Mouse (Mus musculus) ES-E14 (cell line): Measurements from ENCODE around the gene Fbn1. TPM values are rescaled to one million over a fixed set of nuclear protein-coding genes. Genes with fewer than 3 reads are reported as not detected.

Experiments
- DNase-seq: peaks from one replicate; pipeline ENCODE4 v3.0.0-alpha.2; 2013; ENCODE audit warnings: low read depth, low spot score
- H3K27ac ChIP-seq: 2 replicates; pipeline ENCODE4 v1.5.1; 2012; ENCODE audit warnings: low read depth, mild to moderate bottlenecking, low read length, moderate library complexity, mixed read lengths; ENCODE audit not compliant: poor library complexity, insufficient read depth, severe bottlenecking
- H3K36me3 ChIP-seq: 2 replicates; pipeline ENCODE4 v1.6.1; 2012; ENCODE audit warnings: mild to moderate bottlenecking, low read length, moderate library complexity, mixed read lengths; ENCODE audit not compliant: control insufficient read depth, poor library complexity, insufficient read depth, severe bottlenecking
- H3K4me1 ChIP-seq, 2 experiments: fragments of 150-350 bp in 1 of 2; sonication (generic) in 1 of 2; 2 replicates each; pipeline ENCODE4 v1.6.1; 2012; ENCODE audit warnings: low read length in 2 of 2, mild to moderate bottlenecking in 1 of 2, mixed read lengths in 1 of 2; ENCODE audit not compliant: control insufficient read depth in 2 of 2, insufficient read depth in 2 of 2, poor library complexity in 1 of 2
- H3K4me3 ChIP-seq, 2 experiments: fragments of 150-350 bp in 1 of 2; sonication (generic) in 1 of 2; 2 replicates each; pipeline ENCODE4 v1.5.1; 2012; ENCODE audit warnings: low read length in 2 of 2, low read depth in 1 of 2, mild to moderate bottlenecking in 1 of 2, mixed read lengths in 1 of 2; ENCODE audit not compliant: insufficient read depth in 1 of 2, poor library complexity in 1 of 2, severe bottlenecking in 1 of 2
- H3K9ac ChIP-seq: 2 replicates; pipeline ENCODE4 v1.6.1; 2012; ENCODE audit warnings: low read depth, mild to moderate bottlenecking, low read length, mixed read lengths; ENCODE audit not compliant: poor library complexity, insufficient read depth, severe bottlenecking
- H3K9me3 ChIP-seq: fragments of 150-350 bp; sonication (generic); 2 replicates; pipeline ENCODE4 v1.6.1; 2012; ENCODE audit warnings: low read depth, mild to moderate bottlenecking, low read length; ENCODE audit not compliant: control insufficient read depth, insufficient read depth
- CHD2 ChIP-seq: IDR thresholded peaks from 2 replicates; pipeline ENCODE4 v1.6.1; 2014; ENCODE audit warnings: mild to moderate bottlenecking, low read depth, low read length, inconsistent platforms
- HCFC1 ChIP-seq: IDR thresholded peaks from 2 replicates; pipeline ENCODE4 v1.6.1; 2012; ENCODE audit warnings: low read length, inconsistent platforms, borderline replicate concordance; ENCODE audit not compliant: insufficient read depth
- MAFK ChIP-seq: IDR thresholded peaks from 2 replicates; pipeline ENCODE4 v1.6.1; 2014; ENCODE audit warnings: mild to moderate bottlenecking, low read depth, low read length, inconsistent platforms; ENCODE audit not compliant: insufficient read depth
- ZC3H11A ChIP-seq: IDR thresholded peaks from 2 replicates; pipeline ENCODE4 v1.6.1; 2012; ENCODE audit warnings: low read depth, mild to moderate bottlenecking, inconsistent platforms, low read length, borderline replicate concordance
- ZNF384 ChIP-seq: IDR thresholded peaks from 2 replicates; pipeline ENCODE4 v1.6.1; 2012; ENCODE audit warnings: low read depth, low read length, inconsistent platforms
- in situ Hi-C, 2 experiments: fragments of 600-800 bp; cut with MboI; formaldehyde crosslinking; loops; one replicate each; pipeline ENCODE4 v1.15.1; 2025; ENCODE audit warnings: low sequenced_read_pairs in 2 of 2, inconsistent platforms in 1 of 2; ENCODE audit not compliant: unreplicated experiment in 2 of 2
- total RNA-seq: library from RNA; depleted of rRNA; stranded (reverse); fragments of 300-350 nt; gene quantifications from 2 replicates; pipeline ENCODE4 v1.2.3, GENCODE M21; 2012

Fbn1 gene
- total RNA-seq, 1 experiment, result 9.6 TPM

DNA sequence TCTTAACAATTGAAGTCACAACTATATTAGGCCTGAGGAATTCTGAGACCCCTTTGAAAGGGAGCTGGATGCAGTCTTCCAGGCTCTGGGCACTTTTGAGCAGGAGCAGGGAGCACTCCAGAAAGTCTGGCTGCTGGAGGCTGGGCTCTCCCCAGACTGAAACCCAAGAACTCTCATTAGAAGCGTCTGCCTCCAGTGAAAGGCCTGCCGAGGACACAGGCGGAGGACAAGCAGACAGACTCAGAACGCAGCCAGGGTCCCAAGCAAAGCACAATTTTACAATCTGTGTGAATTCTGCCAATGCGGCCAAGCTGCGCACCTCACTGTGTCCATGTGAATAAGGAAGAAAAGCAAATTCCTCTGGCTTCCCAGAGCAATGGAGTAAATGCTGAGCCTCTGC is 76.3 kb downstream of the Fbn1 start:
- H3K9ac ChIP-seq, result no peak overlapping the region
- H3K4me3 ChIP-seq, result no peak overlapping the region
- H3K4me1 ChIP-seq, result no peaks in the 10 kb centered on the region
- DNase-seq, result no peak
- no peaks in the 10 kb centered on the region for H3K9me3 ChIP-seq
- in situ Hi-C loops, result no loop called here
- H3K27ac ChIP-seq, result no peak overlapping the region
- TF ChIP-seq ZNF384 (no peak), MAFK (no peak), ZC3H11A (no peak), HCFC1 (no peak), CHD2 (no peak)
- H3K36me3 ChIP-seq, result no peaks in the 10 kb centered on the region

DNA sequence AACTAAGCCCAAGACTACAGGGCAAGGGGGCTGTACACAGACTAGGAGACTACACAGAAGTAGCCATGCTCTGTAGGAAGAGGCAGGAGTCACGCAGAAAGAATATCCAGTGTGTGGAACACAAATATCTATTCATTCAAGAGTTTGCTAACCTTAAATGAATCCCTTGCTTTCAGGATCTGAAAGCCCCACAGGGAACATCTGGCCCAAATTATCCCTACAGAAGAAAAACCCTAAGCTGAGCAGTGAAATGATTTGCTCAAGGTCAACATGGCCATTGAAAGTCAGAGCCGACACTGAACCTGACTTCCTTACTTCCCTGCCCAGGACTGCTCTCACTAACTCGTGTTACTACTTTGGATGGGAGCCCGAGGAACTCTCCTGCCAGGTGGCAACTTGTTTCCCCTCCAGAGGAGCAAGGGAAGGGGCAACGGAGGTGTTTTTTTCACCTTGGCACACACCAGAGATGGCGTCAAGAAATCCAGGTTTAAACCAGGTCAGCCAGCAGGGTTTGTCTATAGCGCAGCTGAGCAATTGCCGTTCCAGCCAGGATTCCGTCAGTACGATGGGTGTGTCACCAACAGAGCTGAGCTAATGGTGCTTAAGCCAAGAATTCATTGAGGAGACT is 78.9 kb downstream of the Fbn1 start:
- no peak overlapping the region for H3K4me3 ChIP-seq
- no peaks in the 10 kb centered on the region for H3K36me3 ChIP-seq
- no peak overlapping the region for H3K27ac ChIP-seq
- TF ChIP-seq MAFK, result no peak
- TF ChIP-seq HCFC1, result no peak
- TF ChIP-seq ZNF384, result no peak
- no peak for TF ChIP-seq CHD2
- TF ChIP-seq ZC3H11A, result no peak
- H3K9me3 ChIP-seq, result no peaks in the 10 kb centered on the region
- H3K4me1 ChIP-seq, result no peaks in the 10 kb centered on the region
- in situ Hi-C loops, result no loop called here
- H3K9ac ChIP-seq, result no peak overlapping the region
- DNase-seq, result no peak

DNA sequence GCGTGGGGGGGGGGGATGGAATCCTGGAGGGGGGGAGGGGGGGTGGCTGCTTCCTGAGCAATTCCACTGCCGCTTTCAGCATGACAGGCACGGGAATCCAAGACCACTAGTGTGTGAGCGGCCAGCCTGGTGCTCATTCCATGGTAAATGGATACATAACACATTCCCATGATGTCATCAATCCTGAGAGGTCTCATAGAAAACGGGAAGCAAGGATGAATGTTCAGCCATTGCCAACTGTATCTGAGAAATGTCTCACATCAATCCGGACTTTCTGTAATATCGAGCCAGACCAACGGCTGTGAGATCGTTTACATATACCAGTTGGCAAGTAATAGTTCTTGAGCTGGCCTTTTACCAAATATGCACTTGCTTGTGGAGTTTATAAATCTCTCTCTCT is 87.2 kb downstream of the Fbn1 start:
- in situ Hi-C loops, result no loop called here
- H3K9me3 ChIP-seq, result no peaks in the 10 kb centered on the region
- H3K4me1 ChIP-seq, result no peaks in the 10 kb centered on the region
- no peak overlapping the region for H3K9ac ChIP-seq
- no peak overlapping the region for H3K27ac ChIP-seq
- H3K4me3 ChIP-seq, result no peak overlapping the region
- no peaks in the 10 kb centered on the region for H3K36me3 ChIP-seq
- no peak for DNase-seq
- TF ChIP-seq ZC3H11A (no peak), CHD2 (no peak), ZNF384 (no peak), HCFC1 (no peak), MAFK (no peak)

DNA sequence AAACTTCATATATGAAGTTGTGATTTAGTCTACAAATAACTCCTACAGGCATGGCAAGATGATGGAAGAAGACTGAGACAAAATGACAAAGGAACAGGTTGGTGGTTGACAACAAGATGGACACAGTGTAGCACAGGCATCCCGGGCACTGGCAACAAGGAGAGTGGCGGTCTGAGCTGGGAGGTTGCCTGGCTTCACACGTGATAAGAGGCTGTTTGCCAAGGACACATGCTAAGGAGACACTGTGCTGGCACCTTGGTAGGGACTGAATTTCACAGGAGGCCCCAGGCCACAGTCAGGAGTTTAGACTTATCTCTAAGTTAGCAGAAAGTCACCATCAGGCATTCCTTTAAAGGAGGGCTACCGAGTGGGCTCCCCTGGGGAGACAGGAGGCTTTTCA is 88.1 kb downstream of the Fbn1 start:
- no peak for TF ChIP-seq MAFK
- TF ChIP-seq ZNF384, result no peak
- no peak for TF ChIP-seq ZC3H11A
- TF ChIP-seq CHD2, result no peak
- TF ChIP-seq HCFC1, result no peak
- DNase-seq, result no peak
- Histone ChIP-seq H3K9me3 (no peaks in the 10 kb centered on the region), H3K4me1 (no peaks in the 10 kb centered on the region), H3K36me3 (no peaks in the 10 kb centered on the region), H3K4me3 (no peak overlapping the region), H3K27ac (no peak overlapping the region), H3K9ac (no peak overlapping the region)
- in situ Hi-C loops, result no loop called here
